Mouse (Mus musculus) adrenal gland, adult 18-20 months (tissue): ENCODE results near the gene Klhl34. TPM values are rescaled to one million over a fixed set of nuclear protein-coding genes. Genes with fewer than 3 reads are reported as not detected.

Source experiments
- DNase-seq, 2 experiments: peaks; one replicate each; pipeline ENCODE4 v3.0.0; 2021 to 2022; ENCODE audit warnings: low spot score in 2 of 2
- long read RNA-seq, 2 experiments: library from polyadenylated mRNA; stranded (forward); transcript quantifications; one replicate each; pipeline ENCODE4 v2.0.0; 2021
- total RNA-seq, 2 experiments: library from RNA; stranded (reverse); gene quantifications; 1 replicate in 1 of 2; 2 replicates in 1 of 2; pipeline ENCODE4 v1.2.3; 2021

The Klhl34 gene
- not detected for total RNA-seq
- long read RNA-seq, experiment 1: 0 reads
- long read RNA-seq, experiment 2, partial matches to known transcripts: 0 of 2 reads
- long read RNA-seq, experiment 2, other reads (novel, unspliced or antisense): 0 of 2 reads

- no peak for DNase-seq
Measured at GRCm38 (mm10) chrX:157818207-157818920, at the start of gene Klhl34. Gene Klhl34, plus strand, starts transcription at chrX:157818435.

- no peak for DNase-seq
Measured at GRCm38 (mm10) chrX:157801669-157802068, 16.6 kb upstream of the Klhl34 start.

- no peak for DNase-seq
Measured at GRCm38 (mm10) chrX:157809721-157810120, 8.5 kb upstream of the Klhl34 start.

GRCm38 (mm10) chrX:157817571-157818206 lies 546 bp upstream of the Klhl34 start:
- DNase-seq: peak in 1 of 2 experiments; percentile 15

GRCm38 (mm10) chrX:157818921-157819260 lies 656 bp downstream of the Klhl34 start:
- no peak for DNase-seq

- DNase-seq: no peak
Measured at GRCm38 (mm10) chrX:157829983-157830382, 11.7 kb downstream of the Klhl34 start.

Other genes starting within 250 kb of the Klhl34 start
- under 1 TPM; 0.27 to 0.67 TPM for gene Yy2, start 249.4 kb upstream of the Klhl34 start, total RNA-seq
- 10 to 100 TPM; 14.3 to 24.8 TPM for gene Mbtps2, start 219.7 kb upstream of the Klhl34 start, total RNA-seq
- gene Smpx, start 119.5 kb upstream of the Klhl34 start, total RNA-seq: 10 to 100 TPM; 20.9 to 26.9 TPM
- 1 to 10 TPM; 5.4 to 6.2 TPM for gene Cnksr2, start 224.9 kb downstream of the Klhl34 start, total RNA-seq